Mouse (Mus musculus): ENCODE results near the gene Cdyl2. TPM values are rescaled to one million over a fixed set of nuclear protein-coding genes. Genes with fewer than 3 reads are reported as not detected.

The Cdyl2 gene
- total and polyA plus RNA-seq, 3 experiments: not detected

DNA sequence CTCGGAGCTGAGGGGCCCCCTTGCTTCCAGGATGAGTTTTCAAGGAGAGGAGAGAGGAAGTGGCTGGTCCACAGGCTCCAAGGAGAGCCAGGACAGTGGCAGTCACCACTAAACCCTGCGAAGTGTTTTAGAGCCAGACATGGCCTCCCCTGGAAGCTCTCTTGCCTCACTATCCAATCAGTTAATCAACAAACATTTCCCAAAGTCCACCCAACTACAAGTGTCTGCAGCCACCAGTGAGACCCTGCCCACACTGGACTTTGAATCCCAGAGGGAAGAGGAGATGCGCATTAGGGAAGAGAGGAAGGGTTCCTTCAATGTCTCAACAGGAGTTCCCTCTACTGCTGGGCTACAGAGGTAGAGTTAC lies 840 bp upstream of the Cdyl2 start:
- H3K79me2 ChIP-seq (ENCODE audit: control insufficient read depth, insufficient read depth, low read length, poor library complexity): no peaks in the 10 kb centered on the region
- no peaks in the 10 kb centered on the region for H3K4me1 ChIP-seq (ENCODE audit: control insufficient read depth in 1 of 2, insufficient read depth in 2 of 2, low read length in 2 of 2)
- H3K9me3 ChIP-seq (replicated peaks; ENCODE audit: insufficient read depth, low read length): no peaks in the 10 kb centered on the region
- TF ChIP-seq RCOR1 (IDR thresholded peaks at IDR 0.05; ENCODE audit: low read depth, low read length) (no peak), POLR2A (IDR thresholded peaks at IDR 0.05; ENCODE audit: control insufficient read depth in 1 of 2, insufficient read depth in 1 of 2, low read depth in 1 of 2, low read length in 2 of 2, poor library complexity in 1 of 2) (no peak), CHD1 (IDR thresholded peaks at IDR 0.05; ENCODE audit: low read depth, low read length) (no peak), ZNF384 (IDR thresholded peaks at IDR 0.05; ENCODE audit: low read depth, low read length) (no peak), ELF1 (IDR thresholded peaks at IDR 0.05; ENCODE audit: low read depth, low read length) (no peak), TCF12 (IDR thresholded peaks at IDR 0.05; ENCODE audit: low read depth, low read length) (no peak), GABPA (IDR thresholded peaks at IDR 0.05; ENCODE audit: low read depth, low read length) (no peak), CHD2 (IDR thresholded peaks at IDR 0.05; ENCODE audit: low read length) (no peak), TAL1 (IDR thresholded peaks at IDR 0.05; ENCODE audit: low read length) (no peak), GATA1 (IDR thresholded peaks at IDR 0.05; ENCODE audit: low read depth, low read length) (no peak), EP300 (IDR thresholded peaks at IDR 0.05; ENCODE audit: low read depth in 1 of 2, low read length in 2 of 2) (no peak), MYB (IDR thresholded peaks at IDR 0.05; ENCODE audit: low read depth, low read length) (no peak), MYC (IDR thresholded peaks at IDR 0.05; ENCODE audit: low read depth, low read length) (no peak), NELFE (IDR thresholded peaks at IDR 0.05; ENCODE audit: low read depth, low read length) (no peak), ZMIZ1 (IDR thresholded peaks at IDR 0.05; ENCODE audit: low read depth, low read length) (no peak), SMC3 (IDR thresholded peaks at IDR 0.05; ENCODE audit: low read depth, low read length) (no peak)
- H3K27me3 ChIP-seq (ENCODE audit: control insufficient read depth in 1 of 2, insufficient read depth in 2 of 2, low read length in 2 of 2): no peaks in the 10 kb centered on the region; a peak in 1 of 4 replicates
- no peaks in the 10 kb centered on the region for H3K36me3 ChIP-seq (ENCODE audit: control insufficient read depth in 1 of 2, insufficient read depth in 2 of 2, low read length in 2 of 2)
- DNase-seq (ENCODE audit: low read depth, low spot score): no peak
- no peak overlapping the region for H3K4me3 ChIP-seq (ENCODE audit: control insufficient read depth in 1 of 2, insufficient read depth in 1 of 2, low read depth in 2 of 2, low read length in 2 of 2)
- no peak overlapping the region for H3K9ac ChIP-seq (ENCODE audit: control insufficient read depth, low read depth, low read length, poor library complexity, severe bottlenecking)
- H3K27ac ChIP-seq (ENCODE audit: control insufficient read depth, low read depth, low read length): no peak overlapping the region

DNA sequence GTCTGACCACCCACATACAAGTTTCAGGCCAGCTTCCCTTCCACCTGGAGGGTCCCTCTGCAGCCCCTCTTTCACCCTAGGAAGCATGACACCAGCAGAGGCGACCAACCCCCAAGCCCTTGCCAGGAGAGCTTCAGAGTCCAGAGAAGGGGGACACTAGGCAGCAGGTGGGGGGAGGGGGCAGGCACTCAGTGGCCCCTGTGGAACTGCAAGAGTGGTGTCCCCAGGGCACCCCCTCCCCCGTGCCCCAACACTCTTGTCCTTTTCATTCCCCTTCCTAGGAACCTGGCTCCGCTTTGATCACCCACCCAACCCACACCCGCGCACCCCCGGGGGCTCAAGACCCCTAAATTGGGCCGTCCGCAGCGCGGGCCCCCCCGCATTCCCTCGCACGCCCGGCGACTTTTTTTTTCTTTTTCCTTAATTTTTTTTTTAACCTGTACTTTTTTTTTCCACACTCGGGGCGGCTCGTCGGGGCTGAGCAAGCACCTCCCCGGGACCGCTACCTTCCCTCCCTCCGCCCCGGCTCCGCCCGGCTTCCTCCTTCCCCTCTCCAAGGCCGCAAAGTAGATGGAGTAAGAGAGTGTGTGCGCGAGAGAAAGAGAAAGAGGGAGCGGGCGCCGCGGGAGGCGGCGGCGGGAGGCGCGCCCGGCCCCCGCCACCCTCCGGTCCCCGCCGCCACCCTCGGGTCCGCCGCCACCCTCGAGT lies 661 bp downstream of the Cdyl2 start:
- no peaks in the 10 kb centered on the region for H3K9me3 ChIP-seq (replicated peaks; ENCODE audit: insufficient read depth, low read length)
- H3K9ac ChIP-seq (ENCODE audit: control insufficient read depth, low read depth, low read length, poor library complexity, severe bottlenecking): no peak overlapping the region
- no peaks in the 10 kb centered on the region; a peak in 1 of 4 replicates for H3K27me3 ChIP-seq (ENCODE audit: control insufficient read depth in 1 of 2, insufficient read depth in 2 of 2, low read length in 2 of 2)
- H3K36me3 ChIP-seq (ENCODE audit: control insufficient read depth in 1 of 2, insufficient read depth in 2 of 2, low read length in 2 of 2): no peaks in the 10 kb centered on the region
- no peak for TF ChIP-seq ELF1 (IDR thresholded peaks at IDR 0.05; ENCODE audit: low read depth, low read length)
- TF ChIP-seq HCFC1 (IDR thresholded peaks at IDR 0.05; ENCODE audit: low read depth, low read length): no peak
- TF ChIP-seq ZNF384 (IDR thresholded peaks at IDR 0.05; ENCODE audit: low read depth, low read length): no peak
- TF ChIP-seq USF1 (IDR thresholded peaks at IDR 0.05; ENCODE audit: low read depth, low read length): no peak
- no peak for TF ChIP-seq MAZ (IDR thresholded peaks at IDR 0.05; ENCODE audit: low read depth, low read length)
- no peak for TF ChIP-seq MYC (IDR thresholded peaks at IDR 0.05; ENCODE audit: low read depth, low read length)
- TF ChIP-seq SIN3A (IDR thresholded peaks at IDR 0.05; ENCODE audit: low read length): no peak
- no peak for TF ChIP-seq TCF12 (IDR thresholded peaks at IDR 0.05; ENCODE audit: low read depth, low read length)
- TF ChIP-seq MXI1 (IDR thresholded peaks at IDR 0.05; ENCODE audit: low read depth, low read length): no peak
- no peak for TF ChIP-seq NRF1 (IDR thresholded peaks at IDR 0.05; ENCODE audit: insufficient read depth, low read depth, low read length, poor library complexity, severe bottlenecking)
- no peak for TF ChIP-seq POLR2AphosphoS2 (IDR thresholded peaks at IDR 0.05; ENCODE audit: low read length)
- TF ChIP-seq MYB (IDR thresholded peaks at IDR 0.05; ENCODE audit: low read depth, low read length): no peak
- no peak for TF ChIP-seq UBTF (IDR thresholded peaks at IDR 0.05; ENCODE audit: borderline replicate concordance, insufficient read depth, low read depth, low read length)
- no peak for TF ChIP-seq NELFE (IDR thresholded peaks at IDR 0.05; ENCODE audit: low read depth, low read length)
- TF ChIP-seq SMC3 (IDR thresholded peaks at IDR 0.05; ENCODE audit: low read depth, low read length): no peak
- TF ChIP-seq ZC3H11A (IDR thresholded peaks at IDR 0.05; ENCODE audit: low read depth, low read length): no peak
- no peak for TF ChIP-seq CHD1 (IDR thresholded peaks at IDR 0.05; ENCODE audit: low read depth, low read length)
- no peak for TF ChIP-seq KAT2A (conservative IDR thresholded peaks at IDR 0.05; ENCODE audit: low read depth, low read length)
- TF ChIP-seq CHD2 (IDR thresholded peaks at IDR 0.05; ENCODE audit: low read length): no peak
- TF ChIP-seq GATA1 (IDR thresholded peaks at IDR 0.05; ENCODE audit: low read depth, low read length): no peak
- DNase-seq (ENCODE audit: low read depth, low spot score): no peak
- no peak overlapping the region for H3K4me3 ChIP-seq (ENCODE audit: control insufficient read depth in 1 of 2, insufficient read depth in 1 of 2, low read depth in 2 of 2, low read length in 2 of 2)
- no peaks in the 10 kb centered on the region for H3K4me1 ChIP-seq (ENCODE audit: control insufficient read depth in 1 of 2, insufficient read depth in 2 of 2, low read length in 2 of 2)
- H3K79me2 ChIP-seq (ENCODE audit: control insufficient read depth, insufficient read depth, low read length, poor library complexity): no peaks in the 10 kb centered on the region
- H3K27ac ChIP-seq (ENCODE audit: control insufficient read depth, low read depth, low read length): no peak overlapping the region

Measured in MEL (cell line).